ENCODE assay signal across 9 mouse cellular contexts in genomic region chr7:117139245-117139970, GRCm38 (mm10).
A peak's percentile ranks its signal among the peaks of the same experiment; 100 is the strongest.
DNase-seq lines count a peak whose midpoint lies in the region; ATAC-seq lines count a peak whose summit lies in the region.
"Had no signal": no experiment of that assay in that cellular context is flagged by ENCODE, and none has a peak within 500 bp of the region (broad histone marks: within the 10 kb centered on the region; RNA-seq: fewer than 3 reads in every experiment).

No protein-coding gene starts in this region.

- no peak overlapping the region for H3K9ac ChIP-seq in forebrain, embryonic 16.5 days (replicated peaks; ENCODE audit: low read depth, low read length)
- no peak overlapping the region for H3K9ac ChIP-seq in hindbrain, embryonic 16.5 days (ENCODE audit: low read depth, low read length)
- H3K9ac ChIP-seq in neural tube, embryonic 12.5 days, result no peak overlapping the region

- H3K4me3 ChIP-seq in forebrain, embryonic 16.5 days (replicated peaks; ENCODE audit: low read length), result no peak overlapping the region
- H3K4me3 ChIP-seq in hindbrain, embryonic 16.5 days (ENCODE audit: low read length), result no peak overlapping the region
- H3K4me3 ChIP-seq in neural tube, embryonic 12.5 days, result no peak overlapping the region
- H3K4me3 ChIP-seq: megakaryocyte, embryonic 14.5 days had no signal

- no peaks in the 10 kb centered on the region for H3K36me3 ChIP-seq in forebrain, embryonic 16.5 days (ENCODE audit: control insufficient read depth, insufficient read depth)
- no peaks in the 10 kb centered on the region for H3K36me3 ChIP-seq in hindbrain, embryonic 16.5 days (ENCODE audit: control insufficient read depth, insufficient read depth, low read length)
- no peaks in the 10 kb centered on the region for H3K36me3 ChIP-seq in neural tube, embryonic 12.5 days

- peaks cover 20% of the 10 kb centered on the region for H3K4me1 ChIP-seq in forebrain, embryonic 16.5 days (replicated peaks; ENCODE audit: control insufficient read depth, insufficient read depth, low read length)
- H3K4me1 ChIP-seq in hindbrain, embryonic 16.5 days (ENCODE audit: control insufficient read depth, insufficient read depth, low read depth, low read length), result peaks cover 15% of the 10 kb centered on the region
- H3K4me1 ChIP-seq in neural tube, embryonic 12.5 days, result 0 out of 2 replicates have a peak, but pooled peaks cover 14% of the 10 kb centered on the region
- H3K4me1 ChIP-seq: megakaryocyte, embryonic 14.5 days had no signal

- H3K4me2 ChIP-seq in forebrain, embryonic 16.5 days (ENCODE audit: low read length), result no peak overlapping the region
- H3K4me2 ChIP-seq in hindbrain, embryonic 16.5 days (ENCODE audit: low read length), result no peak overlapping the region
- no peak overlapping the region for H3K4me2 ChIP-seq in neural tube, embryonic 12.5 days (replicated peaks)

- H3K9me3 ChIP-seq in forebrain, embryonic 16.5 days (ENCODE audit: control insufficient read depth, low read length), result no peaks in the 10 kb centered on the region
- H3K9me3 ChIP-seq in hindbrain, embryonic 16.5 days (ENCODE audit: control insufficient read depth, low read length), result no peaks in the 10 kb centered on the region
- no peaks in the 10 kb centered on the region for H3K9me3 ChIP-seq in neural tube, embryonic 12.5 days

- peak overlapping the region; percentile 47 for H3K27ac ChIP-seq in forebrain, embryonic 16.5 days (ENCODE audit: low read length)
- peak overlapping the region; percentile 2; the same call in 1 of the 2 replicates for H3K27ac ChIP-seq in hindbrain, embryonic 16.5 days (ENCODE audit: low read depth, low read length)
- H3K27ac ChIP-seq in neural tube, embryonic 12.5 days, result no peak overlapping the region

- peak; percentile 5 for DNase-seq in adrenal gland, adult 2 months
- no peak for DNase-seq in adrenal gland, adult 8-10 months
- peak; percentile 76 for DNase-seq in brain, adult 2 months (ENCODE audit: low read depth, low spot score)
- peak; percentile 45 to 48 for DNase-seq in left cerebral cortex, postnatal 36 days (ENCODE audit: low spot score in 2 of 2)

- no peaks in the 10 kb centered on the region for H3K27me3 ChIP-seq in forebrain, embryonic 16.5 days (replicated peaks; ENCODE audit: control insufficient read depth, insufficient read depth, low read length)
- no peaks in the 10 kb centered on the region for H3K27me3 ChIP-seq in hindbrain, embryonic 16.5 days (replicated peaks; ENCODE audit: control insufficient read depth, insufficient read depth, low read length)
- H3K27me3 ChIP-seq in neural tube, embryonic 12.5 days (replicated peaks), result no peaks in the 10 kb centered on the region
- H3K27me3 ChIP-seq: megakaryocyte, embryonic 14.5 days had no signal

- 1% methylated on average over 5 of the region's 5 CpGs for WGBS in forebrain, embryonic 16.5 days
- 9% methylated on average over 5 of the region's 5 CpGs for WGBS in hindbrain, embryonic 16.5 days
- WGBS in neural tube, embryonic 12.5 days, result 20% methylated on average over 5 of the region's 5 CpGs

- intact Hi-C loops in left cerebral cortex, postnatal 36 days (cut with DNase I), result no loop called here

- peak; percentile 94 for ATAC-seq in forebrain, embryonic 16.5 days
- ATAC-seq in hindbrain, embryonic 16.5 days, result peak; percentile 95
- peak; percentile 96 for ATAC-seq in neural tube, embryonic 12.5 days (ENCODE audit: low FRiP score, low read depth)
- ATAC-seq in monocyte, adult 5-6 weeks (replicated peaks; ENCODE audit: insufficient number of reproducible peaks, low FRiP score, low TSS enrichment, poor library complexity, severe bottlenecking), result no peak
